Mouse (Mus musculus) T-helper 17 cell (primary cell): ENCODE measurements around the gene Preb.

Experiments used
- in situ Hi-C, 2 experiments: fragments of 300-600 bp; cut with MboI, MseI; formaldehyde crosslinking; loops; 1 replicate in 1 of 2; 2 replicates in 1 of 2; pipeline ENCODE4 v1.15.1; 2025; ENCODE audit warnings: high pct_unique_total_duplicates in 2 of 2

The Preb gene

GRCm38 (mm10) chr5:30923119-30923518, 37.0 kb downstream of the Preb start:
- in situ Hi-C loops: no loop called here

GRCm38 (mm10) chr5:30922581-30923041, 37.5 kb downstream of the Preb start:
- in situ Hi-C loops: no loop called here

GRCm38 (mm10) chr5:30921256-30922033, 38.7 kb downstream of the Preb start, which contains the start of gene Khk:
Gene Khk (plus strand): TSS chr5:30921431.
- in situ Hi-C loops: no loop called here

GRCm38 (mm10) chr5:30920621-30921020, 39.5 kb downstream of the Preb start:
- in situ Hi-C loops: no loop called here

- in situ Hi-C loops: loop anchor here in 1 of 2 experiments (5.0 kb wide), 1 partner anchor 108 kb away; the partner anchor contains the start of gene Mapre3
These were observed 40.1 kb downstream of the Preb start for GRCm38 (mm10) chr5:30919831-30920614.

- in situ Hi-C loops: loop anchor here in 1 of 2 experiments (5.0 kb wide), 1 partner anchor 106 kb away; the partner anchor contains the start of gene Mapre3
These were observed 41.5 kb downstream of the Preb start for GRCm38 (mm10) chr5:30918691-30919090.

GRCm38 (mm10) chr5:30917891-30918670, 42.1 kb downstream of the Preb start:
- in situ Hi-C loops: loop anchor here in 1 of 2 experiments (5.0 kb wide), 1 partner anchor 106 kb away; the partner anchor contains the start of gene Mapre3

- in situ Hi-C loops: loop anchor here in 1 of 2 experiments (5.0 kb wide), 1 partner anchor 105 kb away; the partner anchor contains the start of gene Mapre3
These were observed 42.8 kb downstream of the Preb start for GRCm38 (mm10) chr5:30917348-30917747.

- in situ Hi-C loops: loop anchor here in 1 of 2 experiments (5.0 kb wide), 1 partner anchor 105 kb away; the partner anchor contains the start of gene Mapre3
These were observed 43.3 kb downstream of the Preb start for GRCm38 (mm10) chr5:30916841-30917240.

- in situ Hi-C loops: loop anchor here in 1 of 2 experiments (5.0 kb wide), 1 partner anchor 104 kb away; the partner anchor contains the start of gene Mapre3
These were observed 44.2 kb downstream of the Preb start for GRCm38 (mm10) chr5:30915974-30916433.

- in situ Hi-C loops: loop anchor here in 1 of 2 experiments (5.0 kb wide), 1 partner anchor 103 kb away; the partner anchor contains the start of gene Mapre3
These were observed 44.7 kb downstream of the Preb start for GRCm38 (mm10) chr5:30915456-30915855.

GRCm38 (mm10) chr5:30914849-30915248, 45.3 kb downstream of the Preb start:
- in situ Hi-C loops: loop anchor here in 1 of 2 experiments (5.0 kb wide), 1 partner anchor 103 kb away; the partner anchor contains the start of gene Mapre3

- in situ Hi-C loops: no loop called here
These were observed 46.0 kb downstream of the Preb start for GRCm38 (mm10) chr5:30914101-30914635.

GRCm38 (mm10) chr5:30913060-30913841, 46.9 kb downstream of the Preb start, which contains the start of gene Emilin1:
Gene Emilin1 (plus strand): TSS chr5:30913402.
- in situ Hi-C loops: no loop called here

GRCm38 (mm10) chr5:30912156-30912555, 48.0 kb downstream of the Preb start:
- in situ Hi-C loops: no loop called here

GRCm38 (mm10) chr5:30910481-30910880, 49.7 kb downstream of the Preb start:
- in situ Hi-C loops: no loop called here

GRCm38 (mm10) chr5:30909863-30910262, 50.3 kb downstream of the Preb start:
- in situ Hi-C loops: loop anchor here in 1 of 2 experiments (10.0 kb wide), 1 partner anchor 285 kb away; the partner anchor contains the start of genes Eif2b4 and Snx17

- in situ Hi-C loops: loop anchor here in 1 of 2 experiments (10.0 kb wide), 1 partner anchor 286 kb away; the partner anchor contains the start of genes Eif2b4 and Snx17
These were observed 50.9 kb downstream of the Preb start for GRCm38 (mm10) chr5:30909300-30909659.
